Comparison of ENCODE assay signal across 9 mouse cellular contexts in genomic region chr4:136602018-136602554, GRCm38 (mm10). TPM values are rescaled to one million over a fixed set of nuclear protein-coding genes. Genes with fewer than 3 reads are reported as not detected.
A peak's percentile ranks its signal among the peaks of the same experiment; 100 is the strongest.
DNase-seq lines count a peak whose midpoint lies in the region; ATAC-seq and TF ChIP-seq lines count a peak whose summit lies in the region.
"Had no signal": no experiment of that assay in that cellular context is flagged by ENCODE, and none has a peak within 500 bp of the region (broad histone marks: within the 10 kb centered on the region; RNA-seq: fewer than 3 reads in every experiment).

No protein-coding gene starts in this region.

- H3K36me3 ChIP-seq in C2C12 (ENCODE audit: control insufficient read depth, insufficient read depth): no peaks in the 10 kb centered on the region
- no peaks in the 10 kb centered on the region for H3K36me3 ChIP-seq in liver, embryonic 15.5 days (replicated peaks)
- H3K36me3 ChIP-seq in neural tube, embryonic 13.5 days: no peaks in the 10 kb centered on the region

- peaks cover 52% of the 10 kb centered on the region for H3K79me2 ChIP-seq in C2C12 (ENCODE audit: control insufficient read depth, insufficient read depth)

- H3ac ChIP-seq in C2C12 (ENCODE audit: control insufficient read depth, insufficient read length, low read depth): peak overlapping the region; percentile 89

- under 1% methylated on average over 50 of the region's 68 CpGs for WGBS in liver, embryonic 15.5 days (ENCODE audit: insufficient replicate concordance)
- WGBS in neural tube, embryonic 13.5 days: 1% methylated on average over 56 of the region's 68 CpGs

- peak; percentile 40 for ATAC-seq in activated CD4-positive, CD25-positive, alpha-beta regulatory T cell, adult 4 months
- ATAC-seq in granulocyte monocyte progenitor cell, adult 5-6 weeks (replicated peaks; ENCODE audit: poor library complexity, severe bottlenecking): peak; percentile 26; the same call in 1 of the 2 replicates
- peak; percentile 67 for ATAC-seq in liver, embryonic 15.5 days (ENCODE audit: insufficient read depth)
- ATAC-seq in neural tube, embryonic 13.5 days (ENCODE audit: low read depth): peak; percentile 66

- H3K9me3 ChIP-seq in liver, embryonic 15.5 days (replicated peaks): no peaks in the 10 kb centered on the region
- H3K9me3 ChIP-seq in neural tube, embryonic 13.5 days: no peaks in the 10 kb centered on the region

- peaks cover 44% of the 10 kb centered on the region for H3K79me3 ChIP-seq in C2C12 (ENCODE audit: low read depth)

- H3K27ac ChIP-seq in liver, embryonic 15.5 days (replicated peaks): peak overlapping the region; percentile 86
- peak overlapping the region; percentile 96 for H3K27ac ChIP-seq in neural tube, embryonic 13.5 days (replicated peaks)

- H3K27me3 ChIP-seq in C2C12 (ENCODE audit: control insufficient read depth, insufficient read depth, insufficient read length): no peaks in the 10 kb centered on the region
- H3K27me3 ChIP-seq in liver, embryonic 15.5 days: no peaks in the 10 kb centered on the region
- no peaks in the 10 kb centered on the region for H3K27me3 ChIP-seq in neural tube, embryonic 13.5 days

- H3K4me3 ChIP-seq in C2C12 (ENCODE audit: insufficient read depth, poor library complexity, severe bottlenecking): peak overlapping the region; percentile 74
- peak overlapping the region; percentile 99 for H3K4me3 ChIP-seq in liver, embryonic 15.5 days (replicated peaks)
- H3K4me3 ChIP-seq in neural tube, embryonic 13.5 days: peak overlapping the region; percentile 99

- peak overlapping the region; percentile 98 for H3K9ac ChIP-seq in liver, embryonic 15.5 days
- peak overlapping the region; percentile 100 for H3K9ac ChIP-seq in neural tube, embryonic 13.5 days

- DNase-seq in embryo, embryonic 10 days (ENCODE audit: low spot score): peak; percentile 69
- peak; percentile 38 for DNase-seq in kidney, adult 9 months
- peak; percentile 59 for DNase-seq in thymus, postnatal 14 days

- peaks cover 27% of the 10 kb centered on the region for H3K4me1 ChIP-seq in liver, embryonic 15.5 days (replicated peaks)
- H3K4me1 ChIP-seq in neural tube, embryonic 13.5 days (replicated peaks): peaks cover 33% of the 10 kb centered on the region

- H3K4me2 ChIP-seq in liver, embryonic 15.5 days: peak overlapping the region; percentile 77
- H3K4me2 ChIP-seq in neural tube, embryonic 13.5 days: peak overlapping the region; percentile 76

- TF ChIP-seq CTCF in C2C12 (IDR thresholded peaks at IDR 0.05; ENCODE audit: control insufficient read depth, insufficient read depth, insufficient read length): no peak

TF ChIP-seq in C2C12, 6 proteins besides CTCF, POLR2A, EP300 and RAD21:
- no peak for TF ChIP-seq FOSL1 (IDR thresholded peaks at IDR 0.05; ENCODE audit: insufficient read depth, low read length, poor library complexity, severe bottlenecking)
- no peak for TF ChIP-seq MYOG (IDR thresholded peaks at IDR 0.05; ENCODE audit: control insufficient read depth, extremely low read depth, insufficient read length)
- TF ChIP-seq CEBPB (IDR thresholded peaks at IDR 0.05; ENCODE audit: low read depth): no peak
- no peak for TF ChIP-seq MAX (IDR thresholded peaks at IDR 0.05)
- no peak for TF ChIP-seq USF1 (IDR thresholded peaks at IDR 0.05; ENCODE audit: low read depth)
- no peak for TF ChIP-seq MYOD1 (IDR thresholded peaks at IDR 0.05; ENCODE audit: control insufficient read depth, insufficient read length, low read depth)

RNA-seq across cellular contexts. Expression of gene Kdm1a, which starts 0.4 kb away (rescaled TPM):
- 47.2 TPM for polyA plus RNA-seq in C2C12 (2012; fragmentation: generic; extraction: Trizol)
- polyA plus RNA-seq in activated CD4-positive, CD25-positive, alpha-beta regulatory T cell, adult 4 months (2017; shearing (Covaris generic)): 10 to 100 TPM; 17.1 to 19.4 TPM
- total RNA-seq in granulocyte monocyte progenitor cell, adult 5-6 weeks (2014; fragmentation: Nextera tagmentation): 57.8 and 60.8 TPM in 2 replicates
- total RNA-seq in granulocyte monocyte progenitor cell, adult 5-6 weeks (2017): 53.4 and 59.4 TPM in 2 replicates
- polyA plus RNA-seq in liver, embryonic 15.5 days (2015; fragmentation: Nextera tagmentation; extraction: Ambion mirVana): 9.5 and 9.7 TPM in 2 replicates
- polyA plus RNA-seq in neural tube, embryonic 13.5 days (2015; fragmentation: Nextera tagmentation; extraction: Ambion mirVana): 76.5 TPM in 2 replicates

RNA-seq across cellular contexts. Expression of gene Tex46, which starts 8.2 kb away (rescaled TPM):
- not detected for polyA plus RNA-seq in C2C12 (2012; fragmentation: generic; extraction: Trizol)
- not detected for polyA plus RNA-seq in activated CD4-positive, CD25-positive, alpha-beta regulatory T cell, adult 4 months (2017; shearing (Covaris generic))
- total RNA-seq in granulocyte monocyte progenitor cell, adult 5-6 weeks (2014; fragmentation: Nextera tagmentation): not detected in 2 replicates
- not detected in 2 replicates for total RNA-seq in granulocyte monocyte progenitor cell, adult 5-6 weeks (2017)
- polyA plus RNA-seq in liver, embryonic 15.5 days (2015; fragmentation: Nextera tagmentation; extraction: Ambion mirVana): not detected in 2 replicates
- polyA plus RNA-seq in neural tube, embryonic 13.5 days (2015; fragmentation: Nextera tagmentation; extraction: Ambion mirVana): not detected in 2 replicates
- total RNA-seq: gastrocnemius, postnatal 4 days had no signal

RNA-seq across cellular contexts. Expression of gene Lactbl1, which starts 20.3 kb away (rescaled TPM):
- not detected for polyA plus RNA-seq in C2C12 (2012; fragmentation: generic; extraction: Trizol)
- not detected for polyA plus RNA-seq in activated CD4-positive, CD25-positive, alpha-beta regulatory T cell, adult 4 months (2017; shearing (Covaris generic))
- 0.36 TPM in 1 of 2 replicates, not detected in the other for total RNA-seq in granulocyte monocyte progenitor cell, adult 5-6 weeks (2014; fragmentation: Nextera tagmentation)
- 0.09 TPM in 1 of 2 replicates, not detected in the other for total RNA-seq in granulocyte monocyte progenitor cell, adult 5-6 weeks (2017)
- not detected in 2 replicates for polyA plus RNA-seq in liver, embryonic 15.5 days (2015; fragmentation: Nextera tagmentation; extraction: Ambion mirVana)
- polyA plus RNA-seq in neural tube, embryonic 13.5 days (2015; fragmentation: Nextera tagmentation; extraction: Ambion mirVana): 0.10 TPM in 1 of 2 replicates, not detected in the other
- total RNA-seq: gastrocnemius, postnatal 4 days had no signal

Comparison
In these comparisons a context has a peak if more than half of its experiments do, and no peak if none do; other contexts are left out.
1. Peak in every context shown above with its lines: DNase-seq, ATAC-seq, H3K4me3 ChIP-seq and H3K27ac ChIP-seq.